Mouse (Mus musculus) forebrain, embryonic 12.5 days (tissue): ENCODE measurements at regions not wholly inside any gene's neighbourhood (a gene's known extent, or its start where the extent isn't known, plus 50 kb on each side); places are given as distances from the start of the nearest gene placed in this dataset.

Source experiments
- ATAC-seq: fragments of 200-750 bp; cut with Nextera tagmentation; 2 replicates; pipeline ENCODE4 v1.8.0; 2017; ENCODE audit warnings: moderate TSS enrichment; ENCODE audit not compliant: low FRiP score
- H3K27ac ChIP-seq: fragments of 300-500 bp; sonication (generic); 2 replicates; pipeline ENCODE4 v1.5.1; 2016; ENCODE audit warnings: mild to moderate bottlenecking
- H3K27me3 ChIP-seq: fragments of 300-500 bp; sonication (generic); 2 replicates; pipeline ENCODE4 v1.6.1; 2016; ENCODE audit warnings: mild to moderate bottlenecking
- H3K36me3 ChIP-seq: fragments of 300-500 bp; sonication (generic); replicated peaks from 2 replicates; pipeline ENCODE4 v1.6.1; 2016; ENCODE audit warnings: mild to moderate bottlenecking
- H3K4me1 ChIP-seq: fragments of 300-500 bp; sonication (generic); 2 replicates; pipeline ENCODE4 v1.6.1; 2016
- H3K4me2 ChIP-seq: fragments of 300-500 bp; sonication (generic); 2 replicates; pipeline ENCODE4 v1.6.1; 2016; ENCODE audit warnings: mild to moderate bottlenecking, moderate library complexity
- H3K4me3 ChIP-seq: fragments of 300-500 bp; sonication (generic); replicated peaks from 2 replicates; pipeline ENCODE4 v1.5.1; 2016; ENCODE audit warnings: mild to moderate bottlenecking
- H3K9ac ChIP-seq: fragments of 300-500 bp; sonication (generic); 2 replicates; pipeline ENCODE4 v1.6.1; 2016; ENCODE audit warnings: mild to moderate bottlenecking
- H3K9me3 ChIP-seq: fragments of 300-500 bp; sonication (generic); 2 replicates; pipeline ENCODE4 v1.6.1; 2016
- WGBS: fragments of 180-500 bp; shearing (Covaris S2); methylation state at CpG from one replicate; pipeline ENCODE4 v1.1.7; 2016; 5-methylcytosine and 5-hydroxymethylcytosine counted together

DNA sequence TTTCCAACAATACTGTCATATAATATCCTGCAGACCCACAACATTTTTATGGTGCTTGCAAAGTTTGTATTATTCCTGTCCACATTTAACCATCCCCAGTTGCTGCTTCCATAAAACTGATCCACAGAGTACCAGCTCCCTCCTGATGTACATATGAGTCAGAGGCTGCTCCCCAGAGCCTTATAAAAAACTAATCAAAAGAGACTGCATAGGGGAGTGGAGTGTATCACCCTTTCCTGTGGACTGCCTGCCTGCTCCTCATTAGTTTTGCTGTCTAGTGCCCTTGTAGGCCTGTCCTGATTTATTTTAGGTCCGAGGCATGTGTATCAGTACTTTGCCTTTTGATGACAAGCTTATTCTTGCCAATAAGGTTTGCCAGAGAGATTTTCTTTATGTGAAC, 310.9 kb upstream of the Gm5415 start:
- no peak overlapping the region for H3K9ac ChIP-seq
- no peak for ATAC-seq
- H3K4me2 ChIP-seq, result no peak overlapping the region
- H3K27me3 ChIP-seq, result no peaks in the 10 kb centered on the region
- H3K9me3 ChIP-seq, result no peaks in the 10 kb centered on the region
- H3K4me1 ChIP-seq, result no peaks in the 10 kb centered on the region
- no peaks in the 10 kb centered on the region for H3K36me3 ChIP-seq
- 82% methylated on average over 1 of the region's 1 CpGs for WGBS
- H3K27ac ChIP-seq, result no peak overlapping the region
- H3K4me3 ChIP-seq, result no peak overlapping the region
